ENCODE assay signal across 9 mouse cellular contexts in the genomic region with DNA sequence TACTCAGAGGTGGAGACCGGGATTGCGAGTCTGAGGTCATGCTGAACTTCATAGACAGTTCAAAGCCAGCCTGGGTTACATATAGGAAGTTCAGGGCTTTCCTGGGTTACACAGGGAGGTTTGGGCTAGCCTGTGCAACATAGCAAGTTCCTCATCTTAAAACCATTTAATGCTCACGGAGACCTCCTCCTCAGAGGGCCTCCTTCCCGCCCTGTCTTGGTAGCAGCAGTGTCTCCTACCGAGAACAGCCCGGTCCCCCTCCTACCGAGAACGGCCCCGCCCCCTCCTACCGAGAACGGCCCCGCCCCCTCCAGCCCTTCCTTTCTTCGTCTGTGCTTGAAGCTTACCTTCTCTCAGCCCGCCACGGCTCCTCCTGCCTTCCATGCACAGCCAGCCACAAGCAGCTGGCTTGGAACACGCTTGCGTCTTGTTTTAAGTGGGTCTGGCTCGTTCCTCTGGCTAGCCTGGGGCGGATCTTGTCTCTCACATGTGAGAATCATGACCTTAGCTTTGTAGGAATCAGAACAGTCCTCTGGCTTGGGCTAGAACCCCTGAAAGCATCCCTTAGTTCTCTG. TPM values are rescaled to one million over a fixed set of nuclear protein-coding genes. Genes with fewer than 3 reads are reported as not detected.
DNase-seq lines count a peak whose midpoint lies in the region; ATAC-seq and TF ChIP-seq lines count a peak whose summit lies in the region.
"Had no signal": no experiment of that assay in that cellular context is flagged by ENCODE, and none has a peak within 500 bp of the region (broad histone marks: within the 10 kb centered on the region; RNA-seq: fewer than 3 reads in every experiment).

No protein-coding gene starts in this region.

- no peak for TF ChIP-seq CTCF in cerebellum, adult 2 months (IDR thresholded peaks at IDR 0.05; ENCODE audit: borderline replicate concordance, insufficient read depth, low read depth, low read length)

- peak overlapping the region; percentile 20 for H3K27ac ChIP-seq in lung, embryonic 15.5 days
- peak overlapping the region; percentile 68 for H3K27ac ChIP-seq in embryonic facial prominence, embryonic 13.5 days
- peak overlapping the region; percentile 64; the same call in 1 of the 2 replicates for H3K27ac ChIP-seq in intestine, embryonic 16.5 days (ENCODE audit: low read length)
- no peak overlapping the region for H3K27ac ChIP-seq in neural tube, embryonic 12.5 days
- no peak overlapping the region for H3K27ac ChIP-seq in cerebellum, adult 2 months (ENCODE audit: insufficient read depth, low read length)
- H3K27ac ChIP-seq: liver, embryonic 15.5 days had no signal

- H3K36me3 ChIP-seq in lung, embryonic 15.5 days, result no peaks in the 10 kb centered on the region
- peaks cover 6% of the 10 kb centered on the region; the same call in 1 of the 2 replicates for H3K36me3 ChIP-seq in embryonic facial prominence, embryonic 13.5 days
- no peaks in the 10 kb centered on the region for H3K36me3 ChIP-seq in intestine, embryonic 16.5 days (ENCODE audit: control insufficient read depth, insufficient read depth, low read length)
- H3K36me3 ChIP-seq in neural tube, embryonic 12.5 days, result no peaks in the 10 kb centered on the region
- H3K36me3 ChIP-seq: liver, embryonic 15.5 days had no signal

- WGBS in lung, embryonic 15.5 days, result 12% methylated on average over 19 of the region's 19 CpGs
- WGBS in embryonic facial prominence, embryonic 13.5 days, result 11% methylated on average over 19 of the region's 19 CpGs
- WGBS in intestine, embryonic 16.5 days, result 13% methylated on average over 19 of the region's 19 CpGs
- WGBS in neural tube, embryonic 12.5 days, result 12% methylated on average over 19 of the region's 19 CpGs
- WGBS in cerebellum, adult 2 months, result 30% methylated on average over 19 of the region's 19 CpGs

- H3K4me3 ChIP-seq in lung, embryonic 15.5 days, result 0 out of 2 replicates have a peak overlapping the region, but pooled peaks have one; percentile 6
- 0 out of 2 replicates have a peak overlapping the region, but pooled peaks have one; percentile 7 for H3K4me3 ChIP-seq in embryonic facial prominence, embryonic 13.5 days
- no peak overlapping the region for H3K4me3 ChIP-seq in intestine, embryonic 16.5 days (ENCODE audit: low read length)
- no peak overlapping the region for H3K4me3 ChIP-seq in neural tube, embryonic 12.5 days
- H3K4me3 ChIP-seq in cerebellum, adult 2 months (replicated peaks; ENCODE audit: insufficient read depth, low read depth, low read length), result no peak overlapping the region
- H3K4me3 ChIP-seq: liver, embryonic 15.5 days had no signal

- no peaks in the 10 kb centered on the region for H3K9me3 ChIP-seq in lung, embryonic 15.5 days
- H3K9me3 ChIP-seq in embryonic facial prominence, embryonic 13.5 days, result no peaks in the 10 kb centered on the region
- H3K9me3 ChIP-seq in intestine, embryonic 16.5 days (ENCODE audit: control insufficient read depth, low read length), result no peaks in the 10 kb centered on the region
- no peaks in the 10 kb centered on the region for H3K9me3 ChIP-seq in neural tube, embryonic 12.5 days
- H3K9me3 ChIP-seq: liver, embryonic 15.5 days had no signal

- no peak overlapping the region for H3K9ac ChIP-seq in lung, embryonic 15.5 days
- peak overlapping the region; percentile 44; the same call in 1 of the 2 replicates for H3K9ac ChIP-seq in embryonic facial prominence, embryonic 13.5 days
- peak overlapping the region; percentile 44 for H3K9ac ChIP-seq in intestine, embryonic 16.5 days (ENCODE audit: low read depth, low read length)
- 0 out of 2 replicates have a peak overlapping the region, but pooled peaks have one; percentile 23 for H3K9ac ChIP-seq in neural tube, embryonic 12.5 days
- H3K9ac ChIP-seq: liver, embryonic 15.5 days had no signal

- H3K4me1 ChIP-seq in lung, embryonic 15.5 days, result peaks cover 41% of the 10 kb centered on the region
- peaks cover 55% of the 10 kb centered on the region for H3K4me1 ChIP-seq in embryonic facial prominence, embryonic 13.5 days
- peaks cover 22% of the 10 kb centered on the region for H3K4me1 ChIP-seq in intestine, embryonic 16.5 days (ENCODE audit: control insufficient read depth, insufficient read depth, low read length)
- peaks cover 28% of the 10 kb centered on the region for H3K4me1 ChIP-seq in neural tube, embryonic 12.5 days
- peaks cover 3% of the 10 kb centered on the region; the same call in 1 of the 2 replicates for H3K4me1 ChIP-seq in cerebellum, adult 2 months (ENCODE audit: control insufficient read depth, insufficient read depth, low read length)

- DNase-seq in lung, postnatal 14 days, result no peak
- no peak for DNase-seq in adrenal gland, adult (ENCODE audit: inconsistent age in 2 of 2, low spot score in 1 of 2)
- DNase-seq in cerebellum, adult 2 months, result no peak

- TF ChIP-seq POLR2A in cerebellum, adult 2 months (IDR thresholded peaks at IDR 0.05; ENCODE audit: borderline replicate concordance, insufficient read depth, low read length), result no peak

- H3K4me2 ChIP-seq in lung, embryonic 15.5 days, result peak overlapping the region; percentile 34
- H3K4me2 ChIP-seq in embryonic facial prominence, embryonic 13.5 days, result peak overlapping the region; percentile 36
- H3K4me2 ChIP-seq in intestine, embryonic 16.5 days (ENCODE audit: low read depth, low read length), result peak overlapping the region; percentile 28
- H3K4me2 ChIP-seq in neural tube, embryonic 12.5 days (replicated peaks), result peak overlapping the region; percentile 23; the same call in 1 of the 2 replicates
- H3K4me2 ChIP-seq: liver, embryonic 15.5 days had no signal

- no peak for ATAC-seq in lung, embryonic 15.5 days (ENCODE audit: borderline replicate concordance, extremely low read depth, low FRiP score, low TSS enrichment)
- ATAC-seq in embryonic facial prominence, embryonic 13.5 days (ENCODE audit: insufficient number of reproducible peaks, insufficient read depth, low FRiP score, low TSS enrichment, low read depth), result no peak
- ATAC-seq in intestine, embryonic 16.5 days, result peak; percentile 32
- no peak for ATAC-seq in neural tube, embryonic 12.5 days (ENCODE audit: low FRiP score, low read depth)
- no peak for ATAC-seq in monocyte, adult 5-6 weeks (replicated peaks; ENCODE audit: insufficient number of reproducible peaks, low FRiP score, low TSS enrichment, poor library complexity, severe bottlenecking)

- H3K27me3 ChIP-seq in lung, embryonic 15.5 days, result no peaks in the 10 kb centered on the region
- H3K27me3 ChIP-seq in embryonic facial prominence, embryonic 13.5 days, result peaks cover 5% of the 10 kb centered on the region; the same call in 1 of the 2 replicates
- no peaks in the 10 kb centered on the region for H3K27me3 ChIP-seq in intestine, embryonic 16.5 days (replicated peaks; ENCODE audit: control insufficient read depth, insufficient read depth, low read length)
- 0 out of 2 replicates have a peak, but pooled peaks cover 9% of the 10 kb centered on the region for H3K27me3 ChIP-seq in neural tube, embryonic 12.5 days (replicated peaks)
- no peaks in the 10 kb centered on the region for H3K27me3 ChIP-seq in cerebellum, adult 2 months (ENCODE audit: control insufficient read depth, insufficient read depth, low read length)

RNA-seq across cellular contexts. Expression of a gene that starts 4.8 kb away (rescaled TPM):
- polyA plus RNA-seq in lung, embryonic 15.5 days (2015; fragmentation: Nextera tagmentation; extraction: Ambion mirVana), result 534 and 579 TPM in 2 replicates
- 81.1 and 93.0 TPM in 2 replicates for polyA plus RNA-seq in embryonic facial prominence, embryonic 13.5 days (2015; fragmentation: Nextera tagmentation; extraction: Ambion mirVana)
- polyA plus RNA-seq in intestine, embryonic 16.5 days (2015; fragmentation: Nextera tagmentation; extraction: Ambion mirVana), result 50.5 and 65.8 TPM in 2 replicates
- polyA plus RNA-seq in neural tube, embryonic 12.5 days (2016; fragmentation: Nextera tagmentation; extraction: Ambion mirVana), result 6.0 and 6.6 TPM in 2 replicates
- not detected in 3 replicates for total RNA-seq in monocyte, adult 5-6 weeks (2017)
- polyA plus RNA-seq in cerebellum, adult 2 months (2012; rRNA removed), result 7.5 and 8.1 TPM in 2 replicates

RNA-seq across cellular contexts. Expression of a gene that starts 53.9 kb away (rescaled TPM):
- polyA plus RNA-seq in lung, embryonic 15.5 days (2015; fragmentation: Nextera tagmentation; extraction: Ambion mirVana), result 7.1 and 8.2 TPM in 2 replicates
- 11.6 and 11.9 TPM in 2 replicates for polyA plus RNA-seq in embryonic facial prominence, embryonic 13.5 days (2015; fragmentation: Nextera tagmentation; extraction: Ambion mirVana)
- polyA plus RNA-seq in intestine, embryonic 16.5 days (2015; fragmentation: Nextera tagmentation; extraction: Ambion mirVana), result 3.4 and 3.8 TPM in 2 replicates
- polyA plus RNA-seq in neural tube, embryonic 12.5 days (2016; fragmentation: Nextera tagmentation; extraction: Ambion mirVana), result 18.8 and 24.3 TPM in 2 replicates
- total RNA-seq in monocyte, adult 5-6 weeks (2017), result 5.1 to 31.9 TPM (median 6.9 TPM) in 3 replicates
- 78.7 and 99.2 TPM in 2 replicates for polyA plus RNA-seq in cerebellum, adult 2 months (2012; rRNA removed)

Comparison
In these comparisons a context has a peak if more than half of its experiments do, and no peak if none do; other contexts are left out.
1. H3K27ac ChIP-seq: peak in lung, embryonic 15.5 days (single experiment), embryonic facial prominence, embryonic 13.5 days (single experiment) and intestine, embryonic 16.5 days (single experiment); none in neural tube, embryonic 12.5 days (single experiment) and cerebellum, adult 2 months (single experiment).
2. H3K4me3 ChIP-seq: peak in lung, embryonic 15.5 days (single experiment) and embryonic facial prominence, embryonic 13.5 days (single experiment); none in intestine, embryonic 16.5 days (single experiment), neural tube, embryonic 12.5 days (single experiment) and cerebellum, adult 2 months (single experiment).
3. Peak in every context shown above with its lines, with median percentiles within 50 percentile points of each other: H3K4me2 ChIP-seq.